Mouse (Mus musculus): ENCODE results near the gene Zbtb34. TPM values are rescaled to one million over a fixed set of nuclear protein-coding genes. Genes with fewer than 3 reads are reported as not detected.

Gene Zbtb34
- polyA plus RNA-seq, 1 experiment from 2014 or later = 1.5 TPM

- H3K4me2 ChIP-seq = no peak overlapping the region
- H3K4me3 ChIP-seq (replicated peaks) = no peak overlapping the region
- no peak for ATAC-seq (ENCODE audit: insufficient read depth)
- 71% methylated on average over 7 of the region's 7 CpGs for WGBS (ENCODE audit: insufficient replicate concordance)
- H3K9me3 ChIP-seq (replicated peaks) = no peaks in the 10 kb centered on the region
- H3K4me1 ChIP-seq (replicated peaks) = peaks cover 27% of the 10 kb centered on the region
- H3K9ac ChIP-seq = no peak overlapping the region
- no peak overlapping the region for H3K27ac ChIP-seq (replicated peaks)
- H3K27me3 ChIP-seq = no peaks in the 10 kb centered on the region
- H3K36me3 ChIP-seq (replicated peaks) = no peaks in the 10 kb centered on the region
These were observed 32.0 kb downstream of the Zbtb34 start for GRCm38 (mm10) chr2:33399091-33399490.

- WGBS (ENCODE audit: insufficient replicate concordance) = 60% methylated on average over 4 of the region's 4 CpGs
- H3K4me1 ChIP-seq (replicated peaks) = peaks cover 8% of the 10 kb centered on the region
These were observed 34.1 kb downstream of the Zbtb34 start for GRCm38 (mm10) chr2:33397036-33397435.

GRCm38 (mm10) chr2:33395053-33395452 is 36.1 kb downstream of the Zbtb34 start:
- Histone ChIP-seq H3K9ac (no peak overlapping the region), H3K27ac (replicated peaks) (no peak overlapping the region), H3K4me1 (replicated peaks) (no peaks in the 10 kb centered on the region), H3K36me3 (replicated peaks) (no peaks in the 10 kb centered on the region), H3K9me3 (replicated peaks) (no peaks in the 10 kb centered on the region), H3K4me2 (no peak overlapping the region), H3K27me3 (no peaks in the 10 kb centered on the region), H3K4me3 (replicated peaks) (no peak overlapping the region)
- WGBS (ENCODE audit: insufficient replicate concordance) = 72% methylated on average over 2 of the region's 2 CpGs
- no peak for ATAC-seq (ENCODE audit: insufficient read depth)

More at GRCm38 (mm10) chr2:33397036-33397435, 34.1 kb downstream of the Zbtb34 start:
- ATAC-seq (ENCODE audit: insufficient read depth) = no peak
- no peaks in the 10 kb centered on the region for H3K36me3 ChIP-seq (replicated peaks)
- no peaks in the 10 kb centered on the region for H3K9me3 ChIP-seq (replicated peaks)
- H3K27ac ChIP-seq (replicated peaks) = no peak overlapping the region
- H3K9ac ChIP-seq = no peak overlapping the region
- no peak overlapping the region for H3K4me3 ChIP-seq (replicated peaks)
- no peak overlapping the region for H3K4me2 ChIP-seq
- H3K27me3 ChIP-seq = no peaks in the 10 kb centered on the region

GRCm38 (mm10) chr2:33393951-33394635 is 37.0 kb downstream of the Zbtb34 start:
- 66% methylated on average over 11 of the region's 11 CpGs for WGBS (ENCODE audit: insufficient replicate concordance)
- no peak for ATAC-seq (ENCODE audit: insufficient read depth)
- Histone ChIP-seq H3K9me3 (replicated peaks) (no peaks in the 10 kb centered on the region), H3K4me1 (replicated peaks) (no peaks in the 10 kb centered on the region), H3K4me2 (no peak overlapping the region), H3K9ac (no peak overlapping the region), H3K4me3 (replicated peaks) (no peak overlapping the region), H3K27ac (replicated peaks) (no peak overlapping the region), H3K36me3 (replicated peaks) (no peaks in the 10 kb centered on the region), H3K27me3 (no peaks in the 10 kb centered on the region)

GRCm38 (mm10) chr2:33393021-33393420 is 38.1 kb downstream of the Zbtb34 start:
- Histone ChIP-seq H3K27me3 (no peaks in the 10 kb centered on the region), H3K9me3 (replicated peaks) (no peaks in the 10 kb centered on the region), H3K4me3 (replicated peaks) (no peak overlapping the region), H3K4me2 (no peak overlapping the region), H3K27ac (replicated peaks) (no peak overlapping the region), H3K36me3 (replicated peaks) (no peaks in the 10 kb centered on the region), H3K9ac (no peak overlapping the region), H3K4me1 (replicated peaks) (no peaks in the 10 kb centered on the region)
- no peak for ATAC-seq (ENCODE audit: insufficient read depth)

- Histone ChIP-seq H3K27ac (replicated peaks) (no peak overlapping the region), H3K4me3 (replicated peaks) (peak overlapping the region; percentile 68), H3K27me3 (no peaks in the 10 kb centered on the region), H3K9ac (no peak overlapping the region), H3K9me3 (replicated peaks) (no peaks in the 10 kb centered on the region), H3K36me3 (replicated peaks) (no peaks in the 10 kb centered on the region), H3K4me1 (replicated peaks) (peaks cover 12% of the 10 kb centered on the region), H3K4me2 (peak overlapping the region; percentile 88)
- WGBS (ENCODE audit: insufficient replicate concordance) = 29% methylated on average over 18 of the region's 18 CpGs
- no peak for ATAC-seq (ENCODE audit: insufficient read depth)
These were observed 59.3 kb downstream of the Zbtb34 start for GRCm38 (mm10) chr2:33371648-33372408.

- H3K4me3 ChIP-seq (replicated peaks) = peak within 1 kb of the TSS; percentile 68
- ATAC-seq (ENCODE audit: insufficient read depth) = peak; percentile 94
- H3K9ac ChIP-seq = peak within 1 kb of the TSS; percentile 56
- H3K4me2 ChIP-seq = peak within 1 kb of the TSS; percentile 88
- 1% methylated on average over 72 of the region's 74 CpGs for WGBS (ENCODE audit: insufficient replicate concordance)
- no peaks in the 10 kb centered on the region for H3K27me3 ChIP-seq
- no peaks in the 10 kb centered on the region for H3K9me3 ChIP-seq (replicated peaks)
- peaks cover 18% of the 10 kb centered on the region for H3K4me1 ChIP-seq (replicated peaks)
- peak within 1 kb of the TSS; percentile 84 for H3K27ac ChIP-seq (replicated peaks)
- no peaks in the 10 kb centered on the region for H3K36me3 ChIP-seq (replicated peaks)
These were observed 60.1 kb downstream of the Zbtb34 start, which contains the start of gene Ralgps1 for GRCm38 (mm10) chr2:33370777-33371647. Gene Ralgps1, minus strand, starts transcription at chr2:33371486.

- WGBS (ENCODE audit: insufficient replicate concordance) = 18% methylated on average over 14 of the region's 15 CpGs
- H3K4me2 ChIP-seq = peak overlapping the region; percentile 88
- H3K9ac ChIP-seq = no peak overlapping the region
- no peaks in the 10 kb centered on the region for H3K36me3 ChIP-seq (replicated peaks)
- H3K9me3 ChIP-seq (replicated peaks) = no peaks in the 10 kb centered on the region
- H3K27me3 ChIP-seq = no peaks in the 10 kb centered on the region
- peaks cover 19% of the 10 kb centered on the region for H3K4me1 ChIP-seq (replicated peaks)
- peak overlapping the region; percentile 68 for H3K4me3 ChIP-seq (replicated peaks)
- ATAC-seq (ENCODE audit: insufficient read depth) = no peak; the same call in none of the 2 replicates
- no peak overlapping the region for H3K27ac ChIP-seq (replicated peaks)
These were observed 60.8 kb downstream of the Zbtb34 start for GRCm38 (mm10) chr2:33370276-33370776.

GRCm38 (mm10) chr2:33369453-33369852 is 61.7 kb downstream of the Zbtb34 start:
- no peak for ATAC-seq (ENCODE audit: insufficient read depth)
- Histone ChIP-seq H3K4me3 (replicated peaks) (no peak overlapping the region), H3K9ac (no peak overlapping the region), H3K27ac (replicated peaks) (no peak overlapping the region), H3K9me3 (replicated peaks) (no peaks in the 10 kb centered on the region), H3K4me2 (no peak overlapping the region), H3K4me1 (replicated peaks) (peaks cover 21% of the 10 kb centered on the region), H3K36me3 (replicated peaks) (no peaks in the 10 kb centered on the region), H3K27me3 (no peaks in the 10 kb centered on the region)
- 61% methylated on average over 3 of the region's 3 CpGs for WGBS (ENCODE audit: insufficient replicate concordance)

- no peak overlapping the region for H3K4me3 ChIP-seq (replicated peaks)
- H3K27me3 ChIP-seq = no peaks in the 10 kb centered on the region
- 77% methylated on average over 1 of the region's 1 CpGs for WGBS (ENCODE audit: insufficient replicate concordance)
- H3K9me3 ChIP-seq (replicated peaks) = no peaks in the 10 kb centered on the region
- no peak overlapping the region for H3K4me2 ChIP-seq
- H3K4me1 ChIP-seq (replicated peaks) = peaks cover 21% of the 10 kb centered on the region
- no peak overlapping the region for H3K27ac ChIP-seq (replicated peaks)
- no peak overlapping the region for H3K9ac ChIP-seq
- no peak for ATAC-seq (ENCODE audit: insufficient read depth)
- H3K36me3 ChIP-seq (replicated peaks) = no peaks in the 10 kb centered on the region
These were observed 62.6 kb downstream of the Zbtb34 start for GRCm38 (mm10) chr2:33368486-33368885.
